Mouse (Mus musculus): Measurements from ENCODE around the gene Mrps14. TPM values are rescaled to one million over a fixed set of nuclear protein-coding genes. Genes with fewer than 3 reads are reported as not detected.

Gene Mrps14
- total RNA-seq (2021), result 10 to 100 TPM; 64.7 to 88.5 TPM
- long read RNA-seq, experiment 1, transcript Mrps14-203 (3 exons, 2,999 nt), result major isoform, 183 of 188 reads
- long read RNA-seq, experiment 1, partial matches to known transcripts, result 0 of 188 reads
- long read RNA-seq, experiment 1, other reads (novel, unspliced or antisense), result 5 of 188 reads
- long read RNA-seq, experiment 2, transcript Mrps14-203 (3 exons, 2,999 nt), result major isoform, 169 of 178 reads
- long read RNA-seq, experiment 2, partial matches to known transcripts, result 2 of 178 reads
- long read RNA-seq, experiment 2, other reads (novel, unspliced or antisense), result 7 of 178 reads

DNA sequence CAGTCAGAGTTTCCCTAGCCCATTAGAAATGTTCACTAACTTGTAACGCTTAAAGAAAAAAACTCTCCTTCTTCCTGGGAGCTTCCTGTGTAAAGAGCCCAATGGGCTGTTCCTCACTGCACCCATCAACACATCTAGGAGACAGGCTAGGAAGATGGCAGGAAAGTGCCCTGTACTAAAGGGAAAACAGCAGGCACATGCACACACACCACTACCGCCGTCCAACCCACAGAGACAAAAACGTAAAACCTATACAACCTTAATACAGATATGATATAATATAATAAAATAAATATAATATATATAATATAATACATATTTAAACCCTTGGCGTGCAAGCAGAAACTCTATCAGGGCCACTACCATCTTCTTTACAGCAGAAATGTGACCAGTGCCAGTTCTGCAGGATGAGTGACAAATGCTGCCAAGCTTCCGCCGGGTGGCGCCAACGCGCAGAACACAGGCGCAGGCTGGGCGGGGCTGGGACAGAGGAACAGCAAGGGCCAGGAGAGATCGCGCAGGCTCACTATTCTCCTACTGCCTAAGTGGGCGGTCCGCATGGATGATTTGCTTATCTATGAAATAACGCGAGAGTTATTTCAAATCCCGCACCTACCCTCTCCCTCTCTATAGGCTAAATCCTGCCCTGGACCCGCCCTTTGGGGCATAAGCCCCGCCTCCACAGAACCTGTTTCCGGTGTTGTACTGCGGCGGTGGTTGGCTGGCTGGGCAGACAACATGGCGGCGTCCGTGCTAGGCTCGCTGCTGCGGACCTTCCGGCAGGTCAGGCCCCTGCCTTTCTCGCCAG lies at the start of gene Mrps14:
Mrps14 (plus strand) TSS at position 687 of the 808 bp plus-strand sequence.
- H3K27ac ChIP-seq, result peak within 1 kb of the TSS; percentile 90
- intact Hi-C loops (cut with DNase I), result loop anchor here (1.0 to 10.0 kb wide), 2 partner anchors 18 to 710 kb away; partner anchors contain the start of genes Cacybp and Rc3h1

DNA sequence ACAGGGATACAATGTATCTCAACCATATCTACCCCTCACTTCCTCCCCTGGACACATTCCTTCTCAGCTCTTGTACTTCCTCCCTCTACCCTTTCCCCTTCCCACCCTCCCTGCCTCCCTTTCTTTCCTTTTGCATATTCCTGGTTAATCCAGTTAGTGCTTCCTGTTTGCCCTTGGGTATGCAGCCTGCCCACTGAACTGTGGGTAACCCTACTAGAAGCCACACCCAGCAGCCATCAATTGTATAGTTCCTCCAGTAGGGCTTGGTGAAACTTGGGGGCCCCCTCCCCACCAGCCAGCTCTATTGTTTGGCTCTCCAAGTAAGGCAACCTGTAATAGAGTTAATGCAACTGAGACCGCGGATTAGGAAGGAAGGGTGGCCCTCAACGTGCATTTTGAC lies 49.4 kb upstream of the Mrps14 start:
- intact Hi-C loops (cut with DNase I), result no loop called here
- DNase-seq, result no peak
- Histone ChIP-seq H3K4me3 (no peak overlapping the region), H3K27ac (no peak overlapping the region)
- no peak for TF ChIP-seq CTCF (IDR thresholded peaks at IDR 0.05)

More for the DNA sequence above, at the start of gene Mrps14:
- peak; percentile 98 for DNase-seq
- TF ChIP-seq CTCF (IDR thresholded peaks at IDR 0.05), result peak; percentile 83
- H3K4me3 ChIP-seq, result peak within 1 kb of the TSS; percentile 87

DNA sequence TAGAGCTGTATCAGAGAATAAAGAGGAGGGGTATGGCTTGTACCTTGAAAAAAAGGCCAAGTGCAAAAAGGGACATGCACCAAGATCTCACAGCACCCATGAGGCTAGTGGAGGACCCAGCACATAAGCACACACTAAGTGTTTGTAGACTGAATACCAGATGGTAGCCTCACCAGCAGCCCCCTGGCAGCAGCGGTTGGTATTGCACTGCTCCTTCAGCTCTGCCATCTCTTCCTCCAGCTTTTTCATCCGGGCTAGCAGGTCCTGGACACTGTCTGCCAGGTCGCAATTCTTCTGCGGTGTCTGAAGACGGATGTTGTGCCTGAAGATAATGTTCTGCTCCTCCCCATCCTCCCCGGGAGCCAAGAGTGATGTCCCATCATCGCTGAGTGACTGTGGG lies 47.7 kb upstream of the Mrps14 start:
- TF ChIP-seq CTCF (IDR thresholded peaks at IDR 0.05), result no peak
- intact Hi-C loops (cut with DNase I), result no loop called here
- Histone ChIP-seq H3K27ac (no peak overlapping the region), H3K4me3 (no peak overlapping the region)
- no peak for DNase-seq

DNA sequence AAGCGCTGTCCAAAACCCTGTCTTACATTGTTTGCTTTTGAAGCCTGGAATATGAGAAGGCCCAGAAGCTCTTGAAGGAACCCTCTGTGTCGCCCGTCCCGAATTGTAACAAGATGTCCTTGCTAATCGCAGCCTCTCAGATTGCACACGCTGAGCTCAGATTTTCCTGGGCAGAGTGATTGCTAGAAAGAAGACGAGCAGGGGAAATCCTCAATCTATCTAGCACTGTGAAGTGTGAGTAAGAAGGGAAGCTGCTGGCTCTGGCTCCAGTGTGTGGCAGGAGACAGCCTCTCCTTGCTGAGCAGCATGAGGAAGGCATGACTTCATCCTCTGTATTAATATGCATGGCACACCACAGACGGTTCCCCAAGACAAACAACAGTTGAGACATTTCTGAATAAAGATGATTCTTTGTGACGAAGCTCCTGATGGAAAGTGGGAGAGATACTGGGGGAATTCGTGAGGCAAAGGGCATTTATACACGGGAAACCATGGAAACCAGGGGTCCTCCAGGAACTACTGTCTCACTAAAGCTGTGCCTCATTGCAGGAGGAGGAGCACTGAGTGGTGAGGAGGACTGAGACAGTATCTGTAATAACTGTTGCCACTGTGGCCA lies 45.6 kb upstream of the Mrps14 start:
- no peak overlapping the region for H3K27ac ChIP-seq
- TF ChIP-seq CTCF (IDR thresholded peaks at IDR 0.05), result no peak
- no peak overlapping the region for H3K4me3 ChIP-seq
- DNase-seq, result no peak
- intact Hi-C loops (cut with DNase I), result no loop called here

DNA sequence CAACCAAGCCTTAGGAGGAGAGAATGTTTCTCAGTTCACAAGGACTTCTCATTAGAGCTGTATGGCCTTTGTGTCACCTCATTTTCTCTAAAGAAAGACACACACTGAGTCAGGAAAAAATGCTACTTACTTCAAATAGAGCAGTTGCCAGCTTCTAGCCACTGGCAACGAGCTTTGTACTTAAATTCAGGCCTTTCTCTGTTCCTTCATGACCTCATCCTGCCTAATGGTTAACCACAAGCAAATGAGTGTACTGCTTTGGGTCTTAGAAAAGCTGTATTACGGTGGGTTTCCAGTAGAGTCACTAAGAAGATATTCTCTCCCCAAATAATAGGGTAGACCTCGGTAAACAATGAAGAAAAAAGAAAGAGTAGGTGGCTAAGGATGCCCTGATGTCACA lies 44.3 kb upstream of the Mrps14 start:
- Histone ChIP-seq H3K27ac (no peak overlapping the region), H3K4me3 (no peak overlapping the region)
- no peak for TF ChIP-seq CTCF (IDR thresholded peaks at IDR 0.05)
- no peak for DNase-seq
- intact Hi-C loops (cut with DNase I), result no loop called here

DNA sequence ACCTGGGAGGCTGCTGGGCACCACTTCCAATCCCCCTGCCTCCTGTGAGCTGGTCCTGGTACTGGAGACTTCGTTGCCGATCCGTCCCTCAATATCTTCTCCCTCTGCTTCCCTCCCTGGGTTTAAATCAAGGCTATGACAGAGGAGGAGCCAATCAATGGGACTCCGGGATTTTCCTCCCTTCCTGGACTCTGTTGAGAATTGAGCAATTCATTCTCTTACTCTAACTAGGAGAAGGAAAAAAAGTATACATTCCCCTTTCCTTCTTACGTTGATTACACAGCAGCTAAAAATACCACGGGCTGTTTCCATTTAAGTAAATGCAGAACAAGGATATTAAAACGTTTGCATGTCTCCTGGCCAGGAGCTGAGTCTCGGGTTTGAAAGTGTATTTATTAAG lies 41.5 kb upstream of the Mrps14 start, which contains the start of gene Tnn:
Tnn (minus strand) TSS at position 101 of the 400 bp plus-strand sequence.
- H3K27ac ChIP-seq, result no peak within 1 kb of the TSS
- intact Hi-C loops (cut with DNase I), result no loop called here
- no peak within 1 kb of the TSS for H3K4me3 ChIP-seq
- no peak for TF ChIP-seq CTCF (IDR thresholded peaks at IDR 0.05)
- no peak for DNase-seq

DNA sequence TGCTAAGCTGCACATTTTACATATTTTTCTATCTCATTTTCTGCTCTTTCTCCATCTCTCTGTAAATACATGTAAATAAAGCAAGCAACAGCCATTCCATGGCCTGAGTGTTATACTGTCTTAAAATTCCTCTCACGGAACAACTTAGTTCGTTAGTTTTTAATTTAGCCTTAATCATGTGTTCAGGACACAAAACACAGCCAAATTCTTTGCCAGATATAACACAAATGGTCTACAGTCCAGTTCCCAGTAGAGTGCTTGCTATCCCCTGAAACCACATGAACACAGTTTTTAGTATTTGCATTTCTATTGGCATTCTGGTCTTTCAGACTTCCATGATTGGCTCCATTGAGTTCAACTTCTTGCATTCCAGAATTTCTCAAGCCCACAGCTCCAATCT lies 36.8 kb upstream of the Mrps14 start:
- intact Hi-C loops (cut with DNase I), result no loop called here
- Histone ChIP-seq H3K4me3 (no peak overlapping the region), H3K27ac (no peak overlapping the region)
- no peak for TF ChIP-seq CTCF (IDR thresholded peaks at IDR 0.05)
- no peak for DNase-seq

DNA sequence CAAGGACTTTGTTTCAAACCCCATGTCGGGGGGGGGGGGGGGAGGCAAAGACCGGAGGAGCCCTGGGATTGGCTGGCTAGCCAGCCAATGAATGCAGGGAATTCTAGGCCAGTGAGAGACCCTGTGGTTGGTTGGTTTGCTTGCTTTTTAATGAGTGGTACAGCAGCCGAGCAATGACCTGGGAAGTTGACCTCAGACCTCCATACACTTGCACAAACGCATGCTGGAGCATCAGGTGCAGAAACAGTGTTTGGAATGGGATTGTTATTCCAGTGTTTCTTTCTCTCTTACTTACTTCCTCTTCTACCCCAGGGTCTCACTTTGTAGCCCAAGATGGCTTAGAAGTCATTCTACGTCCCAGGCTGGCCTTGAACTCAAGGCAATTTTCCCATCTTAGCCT lies 28.4 kb upstream of the Mrps14 start:
- intact Hi-C loops (cut with DNase I), result no loop called here
- no peak overlapping the region for H3K4me3 ChIP-seq
- no peak for TF ChIP-seq CTCF (IDR thresholded peaks at IDR 0.05)
- no peak overlapping the region for H3K27ac ChIP-seq
- no peak for DNase-seq

DNA sequence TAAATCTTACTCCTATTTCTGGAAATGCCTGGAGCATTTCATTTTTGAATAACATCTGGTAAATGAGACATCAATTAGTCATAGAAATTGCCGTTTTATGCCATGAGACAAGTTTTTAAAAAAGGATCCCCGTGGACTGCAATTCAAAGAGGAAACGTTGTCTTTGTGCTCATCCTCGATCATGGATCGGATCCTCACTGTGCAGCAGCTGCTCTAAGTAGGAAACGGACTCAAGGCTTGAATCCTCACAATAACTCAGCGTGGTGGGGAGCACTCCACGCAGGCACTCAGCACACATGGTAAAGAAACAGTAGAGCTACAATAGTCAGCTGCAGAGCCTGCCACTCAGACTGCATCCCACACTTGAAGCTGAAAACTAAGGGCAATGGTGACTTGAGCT lies 18.1 kb upstream of the Mrps14 start:
- H3K27ac ChIP-seq, result no peak overlapping the region
- H3K4me3 ChIP-seq, result no peak overlapping the region
- intact Hi-C loops (cut with DNase I), result no loop called here
- no peak for DNase-seq
- TF ChIP-seq CTCF (IDR thresholded peaks at IDR 0.05), result no peak

DNA sequence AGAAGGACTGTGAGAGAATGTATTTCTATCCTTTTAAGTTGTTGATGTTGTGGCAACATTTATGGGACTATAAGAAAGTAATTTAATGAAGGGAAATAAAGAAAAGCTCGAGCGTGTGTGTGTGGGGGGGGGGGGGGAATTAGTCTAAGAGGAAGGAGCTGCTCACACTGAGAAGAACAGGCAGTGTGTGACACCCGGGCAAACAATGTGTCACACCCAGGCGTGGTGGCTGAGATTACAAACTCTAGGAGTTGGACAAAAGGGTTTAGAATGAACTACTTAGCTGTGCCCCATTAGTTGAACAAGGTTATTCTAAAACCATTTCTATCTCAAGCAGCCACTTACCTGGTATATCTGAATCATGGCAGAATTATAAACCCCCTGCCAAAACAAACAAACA lies 13.8 kb upstream of the Mrps14 start:
- intact Hi-C loops (cut with DNase I), result no loop called here
- Histone ChIP-seq H3K27ac (no peak overlapping the region), H3K4me3 (no peak overlapping the region)
- no peak for TF ChIP-seq CTCF (IDR thresholded peaks at IDR 0.05)
- no peak for DNase-seq

DNA sequence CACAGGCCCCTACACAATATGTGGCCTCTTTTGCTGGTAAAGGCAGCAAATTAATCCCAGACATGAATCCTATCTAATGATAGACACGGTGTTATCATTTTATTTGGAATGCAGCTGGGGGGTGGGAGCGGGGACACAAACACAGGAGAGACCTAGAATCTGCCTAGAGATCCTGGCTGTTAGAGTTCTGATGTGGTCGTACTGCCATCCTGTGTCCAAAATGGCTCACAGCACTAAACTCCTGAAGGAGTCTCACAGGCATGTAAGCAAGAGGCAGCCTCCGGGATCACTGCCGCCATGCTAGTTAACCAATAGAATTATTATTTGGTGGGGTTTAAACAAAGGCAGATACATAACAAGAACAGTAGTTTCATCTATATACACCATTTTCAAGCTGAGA lies 10.5 kb upstream of the Mrps14 start:
- Histone ChIP-seq H3K27ac (no peak overlapping the region), H3K4me3 (no peak overlapping the region)
- intact Hi-C loops (cut with DNase I), result no loop called here
- no peak for DNase-seq
- peak; percentile 28; the same call in 1 of the 2 replicates for TF ChIP-seq CTCF (IDR thresholded peaks at IDR 0.05)

DNA sequence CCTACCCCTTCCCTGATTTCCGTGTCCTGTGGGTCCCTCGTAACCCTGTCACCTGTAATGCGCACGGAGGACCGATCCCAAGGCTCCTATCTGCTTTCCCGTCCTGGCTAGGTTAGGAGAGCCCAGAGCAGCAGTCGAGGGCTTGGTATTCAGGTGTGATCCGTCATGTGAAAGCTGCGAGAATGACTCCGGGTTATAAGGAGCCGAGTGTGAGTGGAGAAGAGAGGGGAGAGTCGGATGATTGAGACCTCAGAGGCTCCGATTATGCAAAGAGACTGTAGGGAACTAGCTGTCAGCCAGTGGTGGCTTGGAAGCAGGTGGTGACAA lies 285 bp downstream of the Mrps14 start:
- Histone ChIP-seq H3K4me3 (peak overlapping the region; percentile 87), H3K27ac (peak overlapping the region; percentile 90)
- intact Hi-C loops (cut with DNase I), result loop anchor here (1.0 to 10.0 kb wide), 2 partner anchors 17 to 710 kb away; partner anchors contain the start of genes Cacybp and Rc3h1
- no peak for DNase-seq
- TF ChIP-seq CTCF (IDR thresholded peaks at IDR 0.05), result no peak

DNA sequence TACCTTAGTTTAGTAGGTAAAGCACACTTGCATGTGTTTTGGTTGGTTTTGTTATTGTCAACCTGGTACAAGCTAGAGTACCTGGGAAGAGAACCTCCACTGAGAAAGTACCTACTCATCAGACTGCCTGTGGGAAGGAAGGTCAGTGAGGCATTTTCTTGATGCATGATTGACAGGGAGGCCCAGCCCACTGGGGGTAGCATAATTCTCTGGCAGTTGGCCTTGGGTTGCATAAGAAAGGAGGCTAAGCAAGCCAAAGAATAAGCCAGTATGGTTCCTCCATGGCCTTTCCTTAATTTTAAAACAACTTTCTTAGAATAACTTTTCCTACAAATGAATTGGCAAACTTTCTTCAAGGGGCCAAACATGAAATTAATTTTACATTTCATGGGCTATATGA lies 10.5 kb downstream of the Mrps14 start:
- no peak overlapping the region for H3K4me3 ChIP-seq
- intact Hi-C loops (cut with DNase I), result no loop called here
- H3K27ac ChIP-seq, result no peak overlapping the region
- no peak for TF ChIP-seq CTCF (IDR thresholded peaks at IDR 0.05)
- DNase-seq, result no peak
